Mouse (Mus musculus) erythroblast, embryonic 14.5 days (primary cell): ENCODE results near the gene Gas7.

Experiments
- GATA1 ChIP-seq: IDR thresholded peaks from 2 replicates; pipeline ENCODE4 v1.6.1; 2012; ENCODE audit warnings: low read length, inconsistent platforms, mixed read lengths
- TAL1 ChIP-seq: IDR thresholded peaks from 3 replicates; pipeline ENCODE4 v1.6.1; 2012; ENCODE audit warnings: low read length, inconsistent platforms, mixed read lengths

GRCm38 (mm10) chr11:67549306-67549705 is 94.1 kb downstream of the Gas7 start:
- TF ChIP-seq TAL1: no peak
- TF ChIP-seq GATA1: no peak
